Mouse (Mus musculus): ENCODE measurements around the gene Kcnmb1.

DNA sequence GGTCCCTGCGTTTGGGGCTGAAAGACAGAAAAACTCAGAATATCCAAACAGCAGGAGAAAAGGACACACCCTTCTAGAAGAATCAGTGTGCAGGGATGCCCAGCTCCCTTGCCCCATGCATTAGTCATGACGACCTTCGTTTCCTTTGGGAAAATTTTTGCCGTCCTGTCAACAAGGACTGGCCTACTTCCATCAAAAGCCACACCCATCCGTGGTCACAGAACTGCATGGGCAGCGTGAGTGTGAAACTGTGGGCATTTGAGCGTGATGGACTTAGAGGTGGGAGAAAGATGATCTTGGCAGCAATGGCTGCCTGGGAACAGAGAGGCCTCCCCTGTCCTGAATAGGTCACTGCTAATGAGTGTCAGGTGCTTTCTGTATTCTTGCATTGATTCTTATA, 9.3 kb downstream of the Kcnmb1 start:
- no peak for TF ChIP-seq CTCF (IDR thresholded peaks at IDR 0.05)
- no peak for TF ChIP-seq EP300 (IDR thresholded peaks at IDR 0.05)

Data from lung, postnatal 0 days (tissue).